Mouse (Mus musculus) urinary bladder, adult 2 months (tissue): ENCODE measurements around the gene Cyp2w1. TPM values are rescaled to one million over a fixed set of nuclear protein-coding genes. Genes with fewer than 3 reads are reported as not detected.

Experiments
- DNase-seq: peaks from one replicate; pipeline ENCODE4 v3.0.0; 2022; ENCODE audit warnings: low spot score
- polyA plus RNA-seq: library from polyadenylated mRNA; depleted of rRNA; stranded (reverse); fragments of >200 nt; gene quantifications from 2 replicates; pipeline ENCODE4 v1.2.3, GENCODE M21; 2012; rRNA removed

Cyp2w1 gene
- polyA plus RNA-seq, 1 experiment, result not detected

GRCm38 (mm10) chr5:139404801-139405401, 52.5 kb downstream of the Cyp2w1 start, which contains the start of gene C130050O18Rik:
TSS of gene C130050O18Rik (plus strand) at chr5:139405280.
- DNase-seq, result no peak

GRCm38 (mm10) chr5:139405478-139405877, 53.1 kb downstream of the Cyp2w1 start:
- no peak for DNase-seq

- DNase-seq, result no peak
Observed at GRCm38 (mm10) chr5:139405953-139406352, 53.5 kb downstream of the Cyp2w1 start.

Other genes with a start within 250 kb of the Cyp2w1 start
- 15.0 and 17.8 TPM in 2 replicates for gene Prkar1b, start 202.6 kb upstream of the Cyp2w1 start, polyA plus RNA-seq
- gene Dnaaf5, start 202.4 kb upstream of the Cyp2w1 start, polyA plus RNA-seq, result 8.0 and 11.7 TPM in 2 replicates
- gene Sun1, start 152.0 kb upstream of the Cyp2w1 start, polyA plus RNA-seq, result 91.7 and 94.4 TPM in 2 replicates
- 90.8 and 107 TPM in 2 replicates for gene Get4, start 100.3 kb upstream of the Cyp2w1 start, polyA plus RNA-seq
- 45.4 and 46.6 TPM in 2 replicates for gene Adap1, start 27.0 kb upstream of the Cyp2w1 start, polyA plus RNA-seq
- gene Cox19, start 1.2 kb upstream of the Cyp2w1 start, polyA plus RNA-seq, result 45.3 and 52.4 TPM in 2 replicates
- gene Gpr146, start 25.1 kb downstream of the Cyp2w1 start, polyA plus RNA-seq, result 16.4 and 22.2 TPM in 2 replicates
- gene C130050O18Rik, start 52.7 kb downstream of the Cyp2w1 start, polyA plus RNA-seq, result 0.65 and 0.96 TPM in 2 replicates
- 0.96 and 1.5 TPM in 2 replicates for gene Gper1, start 70.5 kb downstream of the Cyp2w1 start, polyA plus RNA-seq
- gene 3110082I17Rik, start 107.9 kb downstream of the Cyp2w1 start, polyA plus RNA-seq, result 13.7 and 13.9 TPM in 2 replicates
- gene Zfand2a, start 131.9 kb downstream of the Cyp2w1 start, polyA plus RNA-seq, result 19.1 and 22.4 TPM in 2 replicates
- not detected in 2 replicates for gene Uncx, start 190.9 kb downstream of the Cyp2w1 start, polyA plus RNA-seq